Mouse (Mus musculus) CH12.LX (cell line): ENCODE measurements around the gene Olfr870. TPM values are rescaled to one million over a fixed set of nuclear protein-coding genes. Genes with fewer than 3 reads are reported as not detected.

Experiments used
- DNase-seq: peaks from one replicate; pipeline ENCODE4 v3.0.0-alpha.2; 2013; ENCODE audit errors: extremely low read depth
- H3K27ac ChIP-seq: 2 replicates; pipeline ENCODE4 v1.5.1; 2012; ENCODE audit warnings: low read depth, mild to moderate bottlenecking, control low read depth, moderate library complexity; ENCODE audit not compliant: insufficient read depth
- H3K27me3 ChIP-seq: replicated peaks from 2 replicates; pipeline ENCODE3; 2012; ENCODE audit warnings: inconsistent platforms
- H3K36me3 ChIP-seq, 2 experiments: replicated peaks in 1 of 2; 2 replicates each; pipeline versions ENCODE3 to v1.6.1; 2012; ENCODE audit warnings: inconsistent platforms in 1 of 2, low read length in 1 of 2, mild to moderate bottlenecking in 1 of 2, mixed read lengths in 1 of 2, moderate library complexity in 1 of 2; ENCODE audit not compliant: control insufficient read depth in 1 of 2, insufficient read depth in 1 of 2
- H3K4me1 ChIP-seq, 2 experiments: 2 replicates each; pipeline ENCODE4 v1.6.1; 2012; ENCODE audit warnings: inconsistent platforms in 1 of 2, moderate library complexity in 1 of 2; ENCODE audit not compliant: insufficient read depth in 2 of 2, control insufficient read depth in 1 of 2
- H3K4me2 ChIP-seq: 2 replicates; pipeline ENCODE4 v1.6.1; 2012; ENCODE audit warnings: low read depth, mild to moderate bottlenecking, control low read depth; ENCODE audit not compliant: poor library complexity, insufficient read depth, severe bottlenecking
- H3K4me3 ChIP-seq, 3 experiments: fragments of 150-350 bp in 1 of 3; sonication (generic) in 1 of 3; replicated peaks in 1 of 3; 2 replicates each; pipeline versions ENCODE3 to v1.5.1; 2011 to 2012; ENCODE audit warnings: low read depth in 2 of 3, low read length in 2 of 3, mild to moderate bottlenecking in 2 of 3, moderate library complexity in 2 of 3, control low read depth in 1 of 3, improper control_type of control experiment in 1 of 3, inconsistent platforms in 1 of 3, mixed read lengths in 1 of 3; ENCODE audit not compliant: poor library complexity in 1 of 3
- H3K79me2 ChIP-seq: replicated peaks from 2 replicates; pipeline ENCODE4 v1.6.1; 2012; ENCODE audit warnings: mild to moderate bottlenecking, moderate library complexity; ENCODE audit not compliant: control insufficient read depth, poor library complexity, insufficient read depth, severe bottlenecking; ENCODE audit errors: extremely low read depth
- H3K9ac ChIP-seq: 2 replicates; pipeline ENCODE4 v1.6.1; 2012; ENCODE audit warnings: low read depth, mild to moderate bottlenecking, control low read depth, moderate library complexity; ENCODE audit not compliant: insufficient read depth
- H3K9me3 ChIP-seq: replicated peaks from 2 replicates; pipeline ENCODE3; 2012; ENCODE audit warnings: low read length, inconsistent platforms, mixed read lengths
- BHLHE40 ChIP-seq: IDR thresholded peaks from 2 replicates; pipeline ENCODE4 v1.6.1; 2011; ENCODE audit warnings: mild to moderate bottlenecking, low read depth, low read length, improper control_type of control experiment
- ELF1 ChIP-seq: IDR thresholded peaks from 2 replicates; pipeline ENCODE4 v1.6.1; 2014; ENCODE audit warnings: low read depth, mild to moderate bottlenecking, inconsistent platforms, low read length, improper control_type of control experiment
- HCFC1 ChIP-seq: IDR thresholded peaks from 2 replicates; pipeline ENCODE4 v1.6.1; 2012; ENCODE audit warnings: low read depth, mild to moderate bottlenecking, inconsistent platforms, low read length, improper control_type of control experiment
- JUN ChIP-seq: IDR thresholded peaks from 2 replicates; pipeline ENCODE4 v1.6.1; 2011; ENCODE audit warnings: low read depth, mild to moderate bottlenecking, low read length, improper control_type of control experiment, moderate library complexity; ENCODE audit not compliant: insufficient read depth
- MAFK ChIP-seq: IDR thresholded peaks from 2 replicates; pipeline ENCODE4 v1.6.1; 2011; ENCODE audit warnings: low read length, improper control_type of control experiment; ENCODE audit not compliant: insufficient replicate concordance
- MAX ChIP-seq: IDR thresholded peaks from 2 replicates; pipeline ENCODE4 v1.6.1; 2011; ENCODE audit warnings: low read length, improper control_type of control experiment
- MAZ ChIP-seq: IDR thresholded peaks from 2 replicates; pipeline ENCODE4 v1.6.1; 2012; ENCODE audit warnings: low read depth, mild to moderate bottlenecking, inconsistent platforms, low read length, improper control_type of control experiment, moderate library complexity
- MEF2A ChIP-seq: IDR thresholded peaks from 2 replicates; pipeline ENCODE4 v1.6.1; 2014; ENCODE audit warnings: low read depth, mild to moderate bottlenecking, inconsistent platforms, low read length, improper control_type of control experiment, borderline replicate concordance
- MXI1 ChIP-seq: IDR thresholded peaks from 2 replicates; pipeline ENCODE4 v1.6.1; 2011; ENCODE audit warnings: mild to moderate bottlenecking, low read depth, low read length, improper control_type of control experiment
- NELFE ChIP-seq: IDR thresholded peaks from 2 replicates; pipeline ENCODE4 v1.6.1; 2011; ENCODE audit warnings: low read depth, low read length, improper control_type of control experiment
- NRF1 ChIP-seq: IDR thresholded peaks from 2 replicates; pipeline ENCODE4 v1.6.1; 2014; ENCODE audit warnings: low read depth, mild to moderate bottlenecking, inconsistent platforms, low read length, improper control_type of control experiment, moderate library complexity
- PAX5 ChIP-seq: IDR thresholded peaks from 2 replicates; pipeline ENCODE4 v1.6.1; 2012; ENCODE audit warnings: low read length, inconsistent platforms, mixed read lengths
- POLR2A ChIP-seq: IDR thresholded peaks from 2 replicates; pipeline ENCODE4 v1.6.1; 2011; ENCODE audit warnings: low read depth, mild to moderate bottlenecking, improper control_type of control experiment, low read length
- POLR2AphosphoS2 ChIP-seq: IDR thresholded peaks from 2 replicates; pipeline ENCODE4 v1.6.1; 2011; ENCODE audit warnings: low read depth, low read length, improper control_type of control experiment
- RCOR1 ChIP-seq: conservative IDR thresholded peaks from 2 replicates; pipeline ENCODE4 v1.6.1; 2012; ENCODE audit warnings: low read depth, mild to moderate bottlenecking, inconsistent platforms, low read length, improper control_type of control experiment
- SIN3A ChIP-seq: IDR thresholded peaks from 2 replicates; pipeline ENCODE4 v1.6.1; 2012; ENCODE audit warnings: low read length, improper control_type of control experiment, inconsistent platforms
- TCF12 ChIP-seq: IDR thresholded peaks from 2 replicates; pipeline ENCODE4 v1.6.1; 2014; ENCODE audit warnings: low read depth, mild to moderate bottlenecking, inconsistent platforms, low read length, improper control_type of control experiment
- USF1 ChIP-seq: IDR thresholded peaks from 2 replicates; pipeline ENCODE4 v1.6.1; 2014; ENCODE audit warnings: low read depth, mild to moderate bottlenecking, inconsistent platforms, low read length, improper control_type of control experiment
- ZKSCAN1 ChIP-seq: IDR thresholded peaks from 2 replicates; pipeline ENCODE4 v1.6.1; 2012; ENCODE audit warnings: low read depth, inconsistent platforms, low read length, improper control_type of control experiment, borderline replicate concordance
- dilution Hi-C: fragments of 300-500 bp; cut with MboI; formaldehyde crosslinking; loops from 2 replicates; pipeline ENCODE4 v1.14.3; 2020; ENCODE audit warnings: low sequenced_read_pairs; ENCODE audit not compliant: extremely low pct_unique_long_range_greater_than_20kb, extremely low pct_ligation_motif_present
- in situ Hi-C: fragments of 300-500 bp; cut with MboI; formaldehyde crosslinking; loops from 3 replicates; pipeline ENCODE4 v1.14.3; 2019; ENCODE audit warnings: low sequenced_read_pairs, low pct_ligation_motif_present, low pct_unique_long_range_greater_than_20kb, mixed read lengths
- polyA plus RNA-seq: library from polyadenylated mRNA; unstranded; fragments of >175 nt; gene quantifications from 2 replicates; pipeline ENCODE4 v1.2.1, GENCODE M21; 2012; ENCODE audit warnings: low read depth; ENCODE audit not compliant: insufficient read length
- total RNA-seq, 2 experiments: library from RNA; depleted of rRNA; stranded (reverse); fragments of 300-350 nt in 1 of 2; fragments of >200 nt in 1 of 2; gene quantifications; 2 replicates each; pipeline ENCODE4 v1.2.3; 2012 to 2014

Olfr870 gene
- total and polyA plus RNA-seq, 3 experiments, result not detected

- dilution Hi-C loops, result no loop called here
- Histone ChIP-seq H3K79me2 (no peaks in the 10 kb centered on the region), H3K27ac (no peak overlapping the region)
- no peak for DNase-seq
- TF ChIP-seq NRF1 (no peak), MAX (no peak), MAZ (no peak), TCF12 (no peak), USF1 (no peak), ELF1 (no peak), JUN (no peak), POLR2A (no peak), MEF2A (no peak), PAX5 (no peak), NELFE (no peak), MXI1 (no peak), BHLHE40 (no peak), SIN3A (no peak)
- TF ChIP-seq, all 38 proteins: peak for 0
- no peak overlapping the region for H3K4me2 ChIP-seq
- no peak overlapping the region for H3K4me3 ChIP-seq
- in situ Hi-C loops, result no loop called here
- no peaks in the 10 kb centered on the region for H3K4me1 ChIP-seq
- H3K9ac ChIP-seq, result no peak overlapping the region
- no peaks in the 10 kb centered on the region for H3K27me3 ChIP-seq
- H3K9me3 ChIP-seq, result no peaks in the 10 kb centered on the region
- H3K36me3 ChIP-seq, result no peaks in the 10 kb centered on the region
Observed at GRCm38 (mm10) chr9:20149706-20150105, 24.2 kb downstream of the Olfr870 start.

GRCm38 (mm10) chr9:20128709-20129108 lies 45.1 kb downstream of the Olfr870 start, which contains the start of gene Olfr869:
TSS of gene Olfr869 (plus strand) at chr9:20129009.
- Histone ChIP-seq H3K4me2 (no peak within 1 kb of the TSS), H3K27ac (no peak within 1 kb of the TSS), H3K4me1 (no peaks in the 10 kb centered on the region), H3K27me3 (no peaks in the 10 kb centered on the region), H3K79me2 (no peaks in the 10 kb centered on the region), H3K4me3 (no peak within 1 kb of the TSS), H3K9me3 (no peaks in the 10 kb centered on the region), H3K9ac (no peak within 1 kb of the TSS), H3K36me3 (no peaks in the 10 kb centered on the region)
- dilution Hi-C loops, result no loop called here
- no peak for DNase-seq
- in situ Hi-C loops, result no loop called here
- TF ChIP-seq HCFC1 (no peak), MAFK (no peak), MEF2A (no peak), MAZ (no peak), SIN3A (no peak), POLR2AphosphoS2 (no peak), RCOR1 (no peak), ZKSCAN1 (no peak), USF1 (no peak)

Other genes with a start within 250 kb of the Olfr870 start
- gene Olfr866, start 146.0 kb downstream of the Olfr870 start, total RNA-seq (2012; rRNA removed), result not detected in 2 replicates
- not detected in 2 replicates for gene Olfr866, start 146.0 kb downstream of the Olfr870 start, total RNA-seq (2014; rRNA removed)
- gene Olfr866, start 146.0 kb downstream of the Olfr870 start, polyA plus RNA-seq, result not detected in 2 replicates
- not detected in 2 replicates for gene Olfr867, start 116.5 kb downstream of the Olfr870 start, total RNA-seq (2012; rRNA removed)
- not detected in 2 replicates for gene Olfr867, start 116.5 kb downstream of the Olfr870 start, total RNA-seq (2014; rRNA removed)
- not detected in 2 replicates for gene Olfr867, start 116.5 kb downstream of the Olfr870 start, polyA plus RNA-seq
- gene Olfr868, start 75.4 kb downstream of the Olfr870 start, total RNA-seq (2012; rRNA removed), result not detected in 2 replicates
- not detected in 2 replicates for gene Olfr868, start 75.4 kb downstream of the Olfr870 start, total RNA-seq (2014; rRNA removed)
- gene Olfr868, start 75.4 kb downstream of the Olfr870 start, polyA plus RNA-seq, result not detected in 2 replicates
- not detected in 2 replicates for gene Olfr869, start 45.0 kb downstream of the Olfr870 start, total RNA-seq (2012; rRNA removed)
- not detected in 2 replicates for gene Olfr869, start 45.0 kb downstream of the Olfr870 start, total RNA-seq (2014; rRNA removed)
- not detected in 2 replicates for gene Olfr869, start 45.0 kb downstream of the Olfr870 start, polyA plus RNA-seq
- gene Olfr871, start 38.1 kb upstream of the Olfr870 start, total RNA-seq (2012; rRNA removed), result not detected in 2 replicates
- gene Olfr871, start 38.1 kb upstream of the Olfr870 start, total RNA-seq (2014; rRNA removed), result not detected in 2 replicates
- not detected in 2 replicates for gene Olfr871, start 38.1 kb upstream of the Olfr870 start, polyA plus RNA-seq
- not detected in 2 replicates for gene Olfr872, start 63.1 kb upstream of the Olfr870 start, total RNA-seq (2012; rRNA removed)
- gene Olfr872, start 63.1 kb upstream of the Olfr870 start, total RNA-seq (2014; rRNA removed), result not detected in 2 replicates
- not detected in 2 replicates for gene Olfr872, start 63.1 kb upstream of the Olfr870 start, polyA plus RNA-seq
- not detected in 2 replicates for gene Olfr39, start 108.3 kb upstream of the Olfr870 start, total RNA-seq (2012; rRNA removed)
- gene Olfr39, start 108.3 kb upstream of the Olfr870 start, total RNA-seq (2014; rRNA removed), result not detected in 2 replicates
- gene Olfr39, start 108.3 kb upstream of the Olfr870 start, polyA plus RNA-seq, result not detected in 2 replicates
- gene Olfr873, start 124.5 kb upstream of the Olfr870 start, total RNA-seq (2012; rRNA removed), result not detected in 2 replicates
- not detected in 2 replicates for gene Olfr873, start 124.5 kb upstream of the Olfr870 start, total RNA-seq (2014; rRNA removed)
- not detected in 2 replicates for gene Olfr873, start 124.5 kb upstream of the Olfr870 start, polyA plus RNA-seq
- gene Olfr18, start 162.0 kb upstream of the Olfr870 start, total RNA-seq (2012; rRNA removed), result not detected in 2 replicates
- gene Olfr18, start 162.0 kb upstream of the Olfr870 start, total RNA-seq (2014; rRNA removed), result not detected in 2 replicates
- not detected in 2 replicates for gene Olfr18, start 162.0 kb upstream of the Olfr870 start, polyA plus RNA-seq
- gene Zfp560, start 211.1 kb upstream of the Olfr870 start, total RNA-seq (2012; rRNA removed), result 10.6 and 13.1 TPM in 2 replicates
- gene Zfp560, start 211.1 kb upstream of the Olfr870 start, total RNA-seq (2014; rRNA removed), result 29.0 and 31.8 TPM in 2 replicates
- 11.0 and 12.4 TPM in 2 replicates for gene Zfp560, start 211.1 kb upstream of the Olfr870 start, polyA plus RNA-seq